Mouse (Mus musculus) embryonic facial prominence, embryonic 14.5 days (tissue): ENCODE results near the gene Nfasc. TPM values are rescaled to one million over a fixed set of nuclear protein-coding genes. Genes with fewer than 3 reads are reported as not detected.
A peak's percentile ranks its signal among the peaks of the same experiment; 100 is the strongest.

Experiments used
- ATAC-seq: fragments of 200-750 bp; cut with Nextera tagmentation; 2 replicates; pipeline ENCODE4 v1.8.0; 2017; ENCODE audit warnings: low read depth, moderate number of reproducible peaks, moderate TSS enrichment
- DNase-seq: peaks from one replicate; pipeline ENCODE4 v3.0.0-alpha.2; 2015; ENCODE audit warnings: low spot score
- H3K27ac ChIP-seq: fragments of 300-500 bp; sonication (generic); replicated peaks from 2 replicates; pipeline ENCODE4 v1.5.1; 2014; ENCODE audit warnings: low read depth, mild to moderate bottlenecking, low read length, moderate library complexity
- H3K27me3 ChIP-seq: fragments of 300-500 bp; sonication (generic); replicated peaks from 2 replicates; pipeline ENCODE4 v1.6.1; 2014; ENCODE audit warnings: low read length; ENCODE audit not compliant: control insufficient read depth, insufficient read depth
- H3K36me3 ChIP-seq: fragments of 300-500 bp; sonication (generic); 2 replicates; pipeline ENCODE4 v1.6.1; 2014; ENCODE audit warnings: low read length, mixed read lengths; ENCODE audit not compliant: control insufficient read depth, insufficient read depth
- H3K4me1 ChIP-seq: fragments of 300-500 bp; sonication (generic); 2 replicates; pipeline ENCODE4 v1.6.1; 2014; ENCODE audit warnings: antibody characterized with exemption, low read length; ENCODE audit not compliant: control insufficient read depth, insufficient read depth
- H3K4me2 ChIP-seq: fragments of 300-500 bp; sonication (generic); 2 replicates; pipeline ENCODE4 v1.6.1; 2014; ENCODE audit warnings: low read depth, mild to moderate bottlenecking, low read length, moderate library complexity, mixed read lengths
- H3K4me3 ChIP-seq: fragments of 300-500 bp; sonication (generic); 2 replicates; pipeline ENCODE4 v1.5.1; 2014; ENCODE audit warnings: low read depth, mild to moderate bottlenecking, low read length
- H3K9ac ChIP-seq: fragments of 300-500 bp; sonication (generic); 2 replicates; pipeline ENCODE4 v1.6.1; 2014; ENCODE audit warnings: low read depth, mild to moderate bottlenecking, low read length, moderate library complexity, mixed read lengths
- H3K9me3 ChIP-seq: fragments of 300-500 bp; sonication (generic); 2 replicates; pipeline ENCODE4 v1.6.1; 2016; ENCODE audit warnings: low read length; ENCODE audit not compliant: control insufficient read depth
- WGBS: fragments of 180-500 bp; shearing (Covaris S2); extraction: QIAGEN DNeasy Blood & Tissue Kit; methylation state at CpG from one replicate; pipeline ENCODE4 v1.1.7; 2014; 5-methylcytosine and 5-hydroxymethylcytosine counted together
- polyA plus RNA-seq: library from polyadenylated mRNA; unstranded; fragments of >200 nt; fragmentation: Nextera tagmentation; extraction: Ambion mirVana; gene quantifications from 2 replicates; pipeline ENCODE4 v1.2.1, GENCODE M21; 2014

The Nfasc gene
- polyA plus RNA-seq, 1 experiment from 2014 or later, result 2.4 TPM

DNA sequence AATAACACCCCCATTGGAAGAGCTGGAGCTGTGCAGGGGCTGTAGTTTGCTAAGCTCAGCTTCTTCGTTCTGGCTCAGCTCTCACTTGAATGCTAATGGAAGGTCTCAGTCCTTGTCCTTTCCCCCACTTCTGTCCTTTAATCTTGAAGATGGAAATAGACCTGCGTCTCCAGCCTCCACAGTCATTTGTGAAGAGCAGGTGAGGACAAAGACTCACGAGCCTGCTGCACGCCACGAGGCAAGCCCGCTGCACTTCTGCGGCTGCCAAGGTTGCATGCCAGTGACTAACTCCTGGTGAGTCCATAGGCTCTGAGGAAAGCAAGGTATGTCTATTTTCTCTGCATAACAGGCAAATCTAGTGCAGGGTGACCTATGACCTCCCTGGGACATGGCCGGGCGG, 88.4 kb downstream of the Nfasc start:
- H3K27ac ChIP-seq, result no peak overlapping the region
- no peak overlapping the region for H3K4me3 ChIP-seq
- DNase-seq (no peak), ATAC-seq (no peak)
- H3K9ac ChIP-seq, result no peak overlapping the region
- H3K4me2 ChIP-seq, result no peak overlapping the region
- no peaks in the 10 kb centered on the region for H3K9me3 ChIP-seq
- 80% methylated on average over 9 of the region's 9 CpGs for WGBS
- H3K36me3 ChIP-seq, result no peaks in the 10 kb centered on the region
- no peaks in the 10 kb centered on the region for H3K4me1 ChIP-seq
- no peaks in the 10 kb centered on the region for H3K27me3 ChIP-seq

DNA sequence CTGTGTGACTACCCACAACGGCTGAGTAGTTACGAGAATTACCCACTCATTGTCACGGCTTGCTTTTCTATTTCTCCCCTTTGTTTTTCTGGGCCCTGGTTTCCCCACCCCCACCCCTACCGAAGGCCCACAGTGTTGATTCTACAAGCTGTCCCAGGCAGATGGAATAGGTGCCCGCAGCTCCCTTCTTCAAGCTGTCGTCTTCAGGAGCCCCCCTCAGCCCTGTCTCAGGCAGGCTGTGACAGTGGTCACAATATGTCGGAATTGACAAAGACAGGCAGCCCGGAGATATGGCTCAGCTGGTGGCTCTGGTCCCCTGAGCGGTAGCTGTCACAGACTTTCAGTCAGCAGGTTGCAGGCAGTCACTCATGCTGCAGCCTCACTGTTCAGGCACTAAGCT, 90.9 kb downstream of the Nfasc start:
- H3K27ac ChIP-seq, result no peak overlapping the region
- no peaks in the 10 kb centered on the region for H3K36me3 ChIP-seq
- no peaks in the 10 kb centered on the region for H3K27me3 ChIP-seq
- ATAC-seq, result no peak
- H3K9me3 ChIP-seq, result no peaks in the 10 kb centered on the region
- no peak overlapping the region for H3K9ac ChIP-seq
- no peak overlapping the region for H3K4me3 ChIP-seq
- H3K4me1 ChIP-seq, result no peaks in the 10 kb centered on the region
- 82% methylated on average over 9 of the region's 9 CpGs for WGBS
- no peak for DNase-seq
- no peak overlapping the region for H3K4me2 ChIP-seq

DNA sequence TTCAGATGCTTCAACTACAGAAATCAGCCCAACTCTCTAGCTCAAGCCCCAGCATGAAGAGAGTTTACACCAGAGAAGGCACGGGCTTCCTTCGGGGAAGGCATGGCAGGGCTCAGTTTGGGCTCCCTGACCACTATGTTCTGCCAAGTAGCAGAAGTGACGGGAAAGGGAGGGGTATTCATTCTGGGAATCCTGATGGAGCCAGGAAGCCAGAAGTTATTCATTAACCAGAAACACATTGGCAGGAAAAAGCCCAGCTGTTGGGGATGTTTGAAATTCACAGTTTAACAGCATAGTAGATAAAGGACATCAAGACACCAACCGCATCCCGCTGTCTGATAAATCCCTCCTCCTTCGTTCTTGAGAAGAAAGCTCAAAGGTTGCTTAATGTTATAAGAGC, 93.6 kb downstream of the Nfasc start:
- Histone ChIP-seq H3K4me3 (no peak overlapping the region), H3K4me1 (no peaks in the 10 kb centered on the region), H3K27ac (no peak overlapping the region), H3K4me2 (no peak overlapping the region), H3K9ac (no peak overlapping the region), H3K36me3 (no peaks in the 10 kb centered on the region), H3K9me3 (no peaks in the 10 kb centered on the region), H3K27me3 (no peaks in the 10 kb centered on the region)
- ATAC-seq (no peak), DNase-seq (no peak)
- 50% methylated on average over 6 of the region's 6 CpGs for WGBS

GRCm38 (mm10) chr1:132641049-132641795, 100.4 kb downstream of the Nfasc start:
- no peaks in the 10 kb centered on the region for H3K9me3 ChIP-seq
- no peaks in the 10 kb centered on the region for H3K4me1 ChIP-seq
- no peak overlapping the region for H3K4me2 ChIP-seq
- no peak overlapping the region for H3K4me3 ChIP-seq
- ATAC-seq (peak; percentile 86), DNase-seq (peak; percentile 55)
- no peaks in the 10 kb centered on the region for H3K27me3 ChIP-seq
- WGBS, result 66% methylated on average over 13 of the region's 13 CpGs
- H3K27ac ChIP-seq, result no peak overlapping the region
- no peaks in the 10 kb centered on the region for H3K36me3 ChIP-seq
- H3K9ac ChIP-seq, result no peak overlapping the region

GRCm38 (mm10) chr1:132640256-132640655, 101.3 kb downstream of the Nfasc start:
- H3K27ac ChIP-seq, result no peak overlapping the region
- H3K9ac ChIP-seq, result no peak overlapping the region
- 75% methylated on average over 6 of the region's 6 CpGs for WGBS
- no peak for ATAC-seq
- no peaks in the 10 kb centered on the region for H3K4me1 ChIP-seq
- H3K36me3 ChIP-seq, result no peaks in the 10 kb centered on the region
- no peaks in the 10 kb centered on the region for H3K9me3 ChIP-seq
- no peaks in the 10 kb centered on the region for H3K27me3 ChIP-seq
- no peak overlapping the region for H3K4me3 ChIP-seq
- no peak for DNase-seq
- no peak overlapping the region for H3K4me2 ChIP-seq

- Histone ChIP-seq H3K27me3 (no peaks in the 10 kb centered on the region), H3K9me3 (no peaks in the 10 kb centered on the region), H3K9ac (no peak overlapping the region), H3K4me3 (no peak overlapping the region), H3K27ac (no peak overlapping the region), H3K4me1 (no peaks in the 10 kb centered on the region), H3K36me3 (no peaks in the 10 kb centered on the region), H3K4me2 (no peak overlapping the region)
- DNase-seq, result no peak
- 77% methylated on average over 7 of the region's 7 CpGs for WGBS
- ATAC-seq, result no peak
Measured at GRCm38 (mm10) chr1:132637346-132637745, 104.3 kb downstream of the Nfasc start.

DNA sequence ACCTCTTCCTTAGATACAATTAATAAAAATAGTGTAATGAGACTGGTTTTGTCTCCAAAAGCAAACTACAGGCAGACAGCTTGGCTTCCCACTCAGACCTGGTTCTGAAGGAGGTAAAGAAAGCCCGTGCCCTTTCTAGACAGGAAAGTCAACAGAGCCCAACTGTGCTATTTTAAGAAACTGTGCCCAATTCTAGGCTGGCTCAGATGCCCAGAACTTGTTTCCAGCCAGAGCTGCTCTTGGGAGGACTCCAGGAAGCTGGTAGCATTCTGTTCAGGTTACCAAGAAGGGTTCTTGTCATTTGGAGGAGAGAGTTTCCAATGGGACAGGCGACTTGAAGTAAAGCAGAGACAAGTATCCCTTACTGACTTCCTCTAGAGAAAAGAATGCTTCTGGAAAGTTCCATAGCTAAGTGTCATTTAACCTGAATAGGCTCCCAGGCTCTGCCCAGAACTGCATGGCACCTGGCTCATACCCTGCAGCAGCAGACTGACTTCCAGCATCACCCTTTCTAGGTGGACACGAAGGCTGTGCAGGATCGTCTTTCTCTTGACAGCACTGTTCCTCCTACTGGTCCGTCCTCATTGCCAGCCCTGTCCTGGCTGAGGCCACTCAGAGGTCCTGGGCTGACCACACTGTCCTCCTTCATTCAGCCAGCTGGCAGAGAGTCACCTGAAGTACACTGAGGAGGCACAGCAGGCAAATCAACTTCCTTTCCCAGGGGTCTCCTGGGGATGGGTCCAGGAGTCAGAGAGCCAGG, 111.8 kb downstream of the Nfasc start:
- no peaks in the 10 kb centered on the region for H3K4me1 ChIP-seq
- H3K4me3 ChIP-seq, result no peak overlapping the region
- H3K27ac ChIP-seq, result no peak overlapping the region
- H3K27me3 ChIP-seq, result no peaks in the 10 kb centered on the region
- H3K36me3 ChIP-seq, result no peaks in the 10 kb centered on the region
- no peak overlapping the region for H3K4me2 ChIP-seq
- 72% methylated on average over 5 of the region's 5 CpGs for WGBS
- H3K9me3 ChIP-seq, result no peaks in the 10 kb centered on the region
- H3K9ac ChIP-seq, result no peak overlapping the region
- no peak for ATAC-seq
- no peak for DNase-seq

GRCm38 (mm10) chr1:132628599-132628998, 113.0 kb downstream of the Nfasc start:
- Histone ChIP-seq H3K4me3 (no peak overlapping the region), H3K4me2 (no peak overlapping the region), H3K9ac (no peak overlapping the region), H3K4me1 (0 out of 2 replicates have a peak, but pooled peaks cover 4% of the 10 kb centered on the region), H3K27me3 (no peaks in the 10 kb centered on the region), H3K9me3 (no peaks in the 10 kb centered on the region), H3K36me3 (no peaks in the 10 kb centered on the region), H3K27ac (no peak overlapping the region)
- DNase-seq (no peak), ATAC-seq (no peak)
- WGBS, result 57% methylated on average over 3 of the region's 3 CpGs
